Mouse (Mus musculus) duodenum, adult 2 months (tissue): ENCODE measurements around the gene Olfr641. TPM values are rescaled to one million over a fixed set of nuclear protein-coding genes. Genes with fewer than 3 reads are reported as not detected.

Source experiments
- polyA plus RNA-seq: library from polyadenylated mRNA; depleted of rRNA; stranded (reverse); fragments of >200 nt; gene quantifications from 2 replicates; pipeline ENCODE4 v1.2.3, GENCODE M21; 2012; ENCODE audit warnings: low replicate concordance; rRNA removed

Olfr641 gene
- polyA plus RNA-seq, result not detected in 2 replicates

GRCm38 (mm10) chr7:104035145-104035544 is at the start of gene Olfr641:
Gene Olfr641 (plus strand): TSS chr7:104035445.

DNA sequence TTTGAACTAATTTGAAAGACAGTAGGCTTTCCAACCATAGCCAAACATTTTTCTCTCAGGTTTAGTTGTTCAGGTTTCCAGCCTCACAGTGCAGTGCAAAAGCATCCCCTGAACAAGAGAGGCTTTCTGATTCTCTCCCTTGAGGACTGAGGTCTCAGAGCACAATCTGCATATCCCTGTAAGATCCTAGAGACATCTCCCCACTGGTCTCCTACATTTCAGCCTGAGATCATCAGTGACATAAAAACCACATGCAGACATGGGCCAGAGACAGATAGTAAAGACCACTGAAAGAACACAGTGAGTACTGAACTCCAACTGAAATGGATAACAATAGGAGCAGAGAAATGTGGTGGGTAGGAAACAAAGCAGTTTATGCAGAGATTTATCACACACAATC is 36.8 kb upstream of the Olfr641 start, which contains the start of gene Olfr638:
Olfr638 (plus strand) TSS at position 301 of the 400 bp plus-strand sequence.

DNA sequence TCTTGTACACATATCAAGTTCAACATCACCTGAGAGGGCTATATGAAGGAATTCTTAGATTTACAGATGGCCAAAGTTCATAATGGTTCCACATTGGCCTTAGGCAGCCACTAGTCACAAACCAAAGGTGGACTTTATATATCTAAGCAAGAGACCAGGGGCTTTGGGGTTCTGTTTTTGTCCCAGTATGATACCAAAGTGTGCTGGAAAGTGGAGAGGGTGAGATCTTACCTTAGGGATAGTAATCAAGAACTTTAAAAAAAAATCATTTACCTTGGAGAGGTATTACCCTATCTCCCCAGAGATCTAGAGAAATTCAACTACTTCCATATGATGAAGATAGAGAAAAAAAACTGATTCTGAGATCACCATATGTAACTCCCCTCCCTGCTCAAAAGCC is 18.0 kb upstream of the Olfr641 start, which contains the start of gene Olfr639:
Olfr639 (minus strand) TSS at position 101 of the 400 bp plus-strand sequence.

DNA sequence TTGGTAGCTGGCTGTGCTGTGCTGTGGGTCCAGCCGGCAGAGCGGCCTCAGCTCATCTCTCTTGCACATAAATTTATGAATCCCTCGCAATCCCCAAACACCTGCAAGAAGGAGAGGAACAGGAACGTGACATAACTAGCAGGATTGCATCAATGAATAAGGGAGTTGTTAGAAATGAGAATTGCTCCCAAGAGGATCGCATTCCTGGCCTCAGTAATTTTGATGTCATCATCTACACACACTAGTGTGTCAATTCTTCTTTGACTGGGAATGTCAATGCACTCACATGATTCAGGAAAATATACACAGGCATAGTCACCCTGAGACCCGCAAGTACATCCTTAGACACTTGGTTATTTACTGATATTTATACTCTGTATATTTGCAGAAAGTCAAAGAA is 9.8 kb upstream of the Olfr641 start, which contains the start of gene Olfr640:
Olfr640 (minus strand) TSS at position 101 of the 400 bp plus-strand sequence.

DNA sequence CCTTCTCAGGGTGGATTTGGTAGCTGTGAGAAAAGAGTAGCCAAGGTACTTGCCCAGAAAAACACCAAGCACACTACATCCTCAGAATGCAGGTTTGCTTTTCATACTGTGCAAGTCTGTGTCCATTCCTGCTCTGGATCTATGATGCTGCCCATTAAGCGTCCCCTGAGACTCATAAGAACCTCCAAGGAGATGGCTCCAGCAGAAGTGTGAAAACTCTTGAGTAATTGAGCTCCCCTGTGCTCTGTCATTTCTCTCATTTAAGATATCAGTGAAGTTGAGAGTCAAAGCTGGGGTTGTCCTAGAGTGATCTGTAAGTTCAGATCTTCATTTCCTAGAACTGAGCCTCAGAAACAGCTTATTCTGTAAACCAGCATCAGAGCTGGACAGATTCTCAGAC is 17.3 kb downstream of the Olfr641 start, which contains the start of gene Olfr642:
Olfr642 (minus strand) TSS at position 101 of the 400 bp plus-strand sequence.

DNA sequence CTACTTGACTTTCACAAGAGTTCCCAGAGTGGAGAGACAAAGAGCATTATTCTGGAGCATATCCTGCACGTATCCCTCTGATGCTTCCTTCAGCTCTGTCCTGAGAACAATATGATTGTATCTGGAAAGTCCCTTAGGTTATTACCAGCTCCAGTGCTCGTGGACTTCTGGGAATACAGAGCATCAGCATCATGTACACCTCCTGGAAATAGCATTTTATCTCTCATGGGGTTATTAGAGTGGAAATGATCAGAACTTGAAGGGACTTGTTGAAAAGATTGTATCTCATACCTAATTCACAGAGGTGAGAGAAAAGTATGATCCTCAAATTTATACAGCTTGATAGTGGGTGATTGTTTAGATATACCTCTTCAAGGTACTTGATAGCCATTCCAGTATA is 26.1 kb downstream of the Olfr641 start, which contains the start of gene 4930516K23Rik:
4930516K23Rik (minus strand) TSS at position 101 of the 400 bp plus-strand sequence.

GRCm38 (mm10) chr7:104071769-104072168 is 36.5 kb downstream of the Olfr641 start, which contains the start of gene Olfr644:
Gene Olfr644 (minus strand): TSS chr7:104071869.

GRCm38 (mm10) chr7:104085365-104085764 is 50.1 kb downstream of the Olfr641 start, which contains the start of gene Olfr645:
Gene Olfr645 (minus strand): TSS chr7:104085465.

Other genes with a start within 250 kb of the Olfr641 start
- not detected in 2 replicates for gene Olfr67, start 243.6 kb upstream of the Olfr641 start, polyA plus RNA-seq
- 34.6 and 126 TPM in 2 replicates for gene Hbb-bt, start 221.4 kb upstream of the Olfr641 start, polyA plus RNA-seq
- 335 and 1,183 TPM in 2 replicates for gene Hbb-bs, start 207.3 kb upstream of the Olfr641 start, polyA plus RNA-seq
- gene Hbb-bh2, start 194.9 kb upstream of the Olfr641 start, polyA plus RNA-seq, result not detected in 2 replicates
- gene Hbb-bh1, start 192.3 kb upstream of the Olfr641 start, polyA plus RNA-seq, result not detected in 2 replicates
- gene Hbb-y, start 182.2 kb upstream of the Olfr641 start, polyA plus RNA-seq, result not detected in 2 replicates
- not detected in 2 replicates for gene Olfr66, start 149.2 kb upstream of the Olfr641 start, polyA plus RNA-seq
- gene Olfr64, start 141.0 kb upstream of the Olfr641 start, polyA plus RNA-seq, result not detected in 2 replicates
- not detected in 2 replicates for gene Olfr65, start 132.0 kb upstream of the Olfr641 start, polyA plus RNA-seq
- not detected in 2 replicates for gene Olfr631, start 106.6 kb upstream of the Olfr641 start, polyA plus RNA-seq
- 0.20 TPM in 1 of 2 replicates, not detected in the other for gene Olfr632, start 101.1 kb upstream of the Olfr641 start, polyA plus RNA-seq
- not detected in 2 replicates for gene Olfr633, start 91.0 kb upstream of the Olfr641 start, polyA plus RNA-seq
- gene Olfr635, start 64.3 kb upstream of the Olfr641 start, polyA plus RNA-seq, result not detected in 2 replicates
- not detected in 2 replicates for gene Olfr638, start 36.7 kb upstream of the Olfr641 start, polyA plus RNA-seq
- not detected in 2 replicates for gene Olfr639, start 18.1 kb upstream of the Olfr641 start, polyA plus RNA-seq
- gene Olfr640, start 9.9 kb upstream of the Olfr641 start, polyA plus RNA-seq, result not detected in 2 replicates
- gene Olfr642, start 17.2 kb downstream of the Olfr641 start, polyA plus RNA-seq, result not detected in 2 replicates
- gene 4930516K23Rik, start 26.0 kb downstream of the Olfr641 start, polyA plus RNA-seq, result not detected in 2 replicates
- not detected in 2 replicates for gene Olfr644, start 36.4 kb downstream of the Olfr641 start, polyA plus RNA-seq
- gene Olfr645, start 50.0 kb downstream of the Olfr641 start, polyA plus RNA-seq, result not detected in 2 replicates
- not detected in 2 replicates for gene Olfr646, start 69.4 kb downstream of the Olfr641 start, polyA plus RNA-seq
- gene Ubqln5, start 94.4 kb downstream of the Olfr641 start, polyA plus RNA-seq, result not detected in 2 replicates
- not detected in 2 replicates for gene Olfr643, start 102.0 kb downstream of the Olfr641 start, polyA plus RNA-seq
- gene Ubqln3, start 107.8 kb downstream of the Olfr641 start, polyA plus RNA-seq, result not detected in 2 replicates
- not detected in 2 replicates for gene Ubqlnl, start 115.1 kb downstream of the Olfr641 start, polyA plus RNA-seq
- gene Olfm5, start 129.4 kb downstream of the Olfr641 start, polyA plus RNA-seq, result not detected in 2 replicates
- gene Olfr648, start 147.9 kb downstream of the Olfr641 start, polyA plus RNA-seq, result not detected in 2 replicates
- gene Olfr649, start 160.5 kb downstream of the Olfr641 start, polyA plus RNA-seq, result not detected in 2 replicates
- 0.24 and 0.58 TPM in 2 replicates for gene Trim6, start 183.3 kb downstream of the Olfr641 start, polyA plus RNA-seq
- 2.1 and 2.6 TPM in 2 replicates for gene Trim34a, start 209.0 kb downstream of the Olfr641 start, polyA plus RNA-seq